Mouse (Mus musculus) c-Kit-positive CD71-positive TER-119-positive erythroid progenitor cells, embryonic 14.5 days (primary cell): ENCODE data around the gene Zfp791.
"Not testable (repeated sequence)": the region's sequence is repeated elsewhere in the genome, so short reads cannot be mapped to it uniquely, and the experiment has no call there.

Source experiments
- DNase-seq: peaks from one replicate; pipeline ENCODE4 v3.0.0-alpha.2; 2013; ENCODE audit warnings: low spot score

The Zfp791 gene

GRCm38 (mm10) chr8:85122995-85123394 is at the start of gene Zfp791:
Gene Zfp791, minus strand, starts transcription at chr8:85123095.
- no peak for DNase-seq

GRCm38 (mm10) chr8:85171291-85171690 is 48.4 kb upstream of the Zfp791 start:
- peak; percentile 15 for DNase-seq

GRCm38 (mm10) chr8:85151624-85152023 is 28.7 kb upstream of the Zfp791 start, which contains the start of gene Cks1brt:
Gene Cks1brt, plus strand, starts transcription at chr8:85151924.
- no peak for DNase-seq

- DNase-seq: no peak
These were observed 19.6 kb upstream of the Zfp791 start for GRCm38 (mm10) chr8:85142516-85142915.

GRCm38 (mm10) chr8:85135690-85136089 is 12.8 kb upstream of the Zfp791 start:
- not testable (repeated sequence) for DNase-seq

GRCm38 (mm10) chr8:85132335-85132734 is 9.4 kb upstream of the Zfp791 start:
- no peak for DNase-seq

GRCm38 (mm10) chr8:85123691-85124090 is 796 bp upstream of the Zfp791 start:
- DNase-seq: no peak

- not testable (repeated sequence) for DNase-seq
These were observed 2.6 kb downstream of the Zfp791 start for GRCm38 (mm10) chr8:85120251-85120650.

GRCm38 (mm10) chr8:85119052-85119981 is 3.6 kb downstream of the Zfp791 start:
- no peak for DNase-seq

- DNase-seq: no peak
These were observed 5.9 kb downstream of the Zfp791 start for GRCm38 (mm10) chr8:85116984-85117383.

- no peak for DNase-seq
These were observed 7.4 kb downstream of the Zfp791 start for GRCm38 (mm10) chr8:85115501-85115900.

GRCm38 (mm10) chr8:85113241-85113640 is 9.7 kb downstream of the Zfp791 start:
- DNase-seq: no peak

- no peak for DNase-seq
These were observed 22.7 kb downstream of the Zfp791 start for GRCm38 (mm10) chr8:85100076-85100665.

- DNase-seq: no peak
These were observed 26.0 kb downstream of the Zfp791 start for GRCm38 (mm10) chr8:85096850-85097249.

GRCm38 (mm10) chr8:85096196-85096595 is 26.7 kb downstream of the Zfp791 start:
- no peak for DNase-seq

- DNase-seq: no peak
These were observed 27.3 kb downstream of the Zfp791 start for GRCm38 (mm10) chr8:85095566-85095965.

- DNase-seq: no peak
These were observed 27.8 kb downstream of the Zfp791 start for GRCm38 (mm10) chr8:85095051-85095450.

GRCm38 (mm10) chr8:85091526-85092090 is 31.3 kb downstream of the Zfp791 start:
- no peak for DNase-seq

- DNase-seq: no peak
These were observed 32.0 kb downstream of the Zfp791 start for GRCm38 (mm10) chr8:85090856-85091255.

GRCm38 (mm10) chr8:85088771-85089170 is 34.1 kb downstream of the Zfp791 start:
- DNase-seq: no peak

GRCm38 (mm10) chr8:85086238-85086637 is 36.7 kb downstream of the Zfp791 start:
- DNase-seq: no peak

GRCm38 (mm10) chr8:85084633-85085032 is 38.3 kb downstream of the Zfp791 start:
- no peak for DNase-seq
